Mouse (Mus musculus) ES-E14 (cell line): ENCODE measurements around the gene Mamdc4. TPM values are rescaled to one million over a fixed set of nuclear protein-coding genes. Genes with fewer than 3 reads are reported as not detected.

Experiments
- DNase-seq: peaks from one replicate; pipeline ENCODE4 v3.0.0-alpha.2; 2013; ENCODE audit warnings: low read depth, low spot score
- H3K27ac ChIP-seq: 2 replicates; pipeline ENCODE4 v1.5.1; 2012; ENCODE audit warnings: low read depth, mild to moderate bottlenecking, low read length, moderate library complexity, mixed read lengths; ENCODE audit not compliant: poor library complexity, insufficient read depth, severe bottlenecking
- H3K36me3 ChIP-seq: 2 replicates; pipeline ENCODE4 v1.6.1; 2012; ENCODE audit warnings: mild to moderate bottlenecking, low read length, moderate library complexity, mixed read lengths; ENCODE audit not compliant: control insufficient read depth, poor library complexity, insufficient read depth, severe bottlenecking
- H3K4me1 ChIP-seq, 2 experiments: fragments of 150-350 bp in 1 of 2; sonication (generic) in 1 of 2; 2 replicates each; pipeline ENCODE4 v1.6.1; 2012; ENCODE audit warnings: low read length in 2 of 2, mild to moderate bottlenecking in 1 of 2, mixed read lengths in 1 of 2; ENCODE audit not compliant: control insufficient read depth in 2 of 2, insufficient read depth in 2 of 2, poor library complexity in 1 of 2
- H3K4me3 ChIP-seq, 2 experiments: fragments of 150-350 bp in 1 of 2; sonication (generic) in 1 of 2; 2 replicates each; pipeline ENCODE4 v1.5.1; 2012; ENCODE audit warnings: low read length in 2 of 2, low read depth in 1 of 2, mild to moderate bottlenecking in 1 of 2, mixed read lengths in 1 of 2; ENCODE audit not compliant: insufficient read depth in 1 of 2, poor library complexity in 1 of 2, severe bottlenecking in 1 of 2
- H3K9ac ChIP-seq: 2 replicates; pipeline ENCODE4 v1.6.1; 2012; ENCODE audit warnings: low read depth, mild to moderate bottlenecking, low read length, mixed read lengths; ENCODE audit not compliant: poor library complexity, insufficient read depth, severe bottlenecking
- H3K9me3 ChIP-seq: fragments of 150-350 bp; sonication (generic); 2 replicates; pipeline ENCODE4 v1.6.1; 2012; ENCODE audit warnings: low read depth, mild to moderate bottlenecking, low read length; ENCODE audit not compliant: control insufficient read depth, insufficient read depth
- CHD2 ChIP-seq: IDR thresholded peaks from 2 replicates; pipeline ENCODE4 v1.6.1; 2014; ENCODE audit warnings: mild to moderate bottlenecking, low read depth, low read length, inconsistent platforms
- HCFC1 ChIP-seq: IDR thresholded peaks from 2 replicates; pipeline ENCODE4 v1.6.1; 2012; ENCODE audit warnings: low read length, inconsistent platforms, borderline replicate concordance; ENCODE audit not compliant: insufficient read depth
- MAFK ChIP-seq: IDR thresholded peaks from 2 replicates; pipeline ENCODE4 v1.6.1; 2014; ENCODE audit warnings: mild to moderate bottlenecking, low read depth, low read length, inconsistent platforms; ENCODE audit not compliant: insufficient read depth
- ZC3H11A ChIP-seq: IDR thresholded peaks from 2 replicates; pipeline ENCODE4 v1.6.1; 2012; ENCODE audit warnings: low read depth, mild to moderate bottlenecking, inconsistent platforms, low read length, borderline replicate concordance
- ZNF384 ChIP-seq: IDR thresholded peaks from 2 replicates; pipeline ENCODE4 v1.6.1; 2012; ENCODE audit warnings: low read depth, low read length, inconsistent platforms
- in situ Hi-C, 2 experiments: fragments of 600-800 bp; cut with MboI; formaldehyde crosslinking; loops; one replicate each; pipeline ENCODE4 v1.15.1; 2025; ENCODE audit warnings: low sequenced_read_pairs in 2 of 2, inconsistent platforms in 1 of 2; ENCODE audit not compliant: unreplicated experiment in 2 of 2
- total RNA-seq: library from RNA; depleted of rRNA; stranded (reverse); fragments of 300-350 nt; gene quantifications from 2 replicates; pipeline ENCODE4 v1.2.3, GENCODE M21; 2012

Mamdc4 gene
- total RNA-seq, 1 experiment: 4.1 TPM

- TF ChIP-seq ZC3H11A (no peak), CHD2 (no peak), MAFK (no peak)
- H3K36me3 ChIP-seq: peaks cover 41% of the 10 kb centered on the region; the same call in 1 of the 2 replicates
- no peak overlapping the region for H3K4me3 ChIP-seq
- peaks cover 0 to 3% of the 10 kb centered on the region in 2 experiments; a peak in 1 of 4 replicates for H3K4me1 ChIP-seq
- H3K9me3 ChIP-seq: no peaks in the 10 kb centered on the region
- H3K27ac ChIP-seq: no peak overlapping the region
- in situ Hi-C loops: no loop called here
- no peak for DNase-seq
- no peak overlapping the region for H3K9ac ChIP-seq
Measured at GRCm38 (mm10) chr2:25588227-25588907, 13.7 kb upstream of the Mamdc4 start.

DNA sequence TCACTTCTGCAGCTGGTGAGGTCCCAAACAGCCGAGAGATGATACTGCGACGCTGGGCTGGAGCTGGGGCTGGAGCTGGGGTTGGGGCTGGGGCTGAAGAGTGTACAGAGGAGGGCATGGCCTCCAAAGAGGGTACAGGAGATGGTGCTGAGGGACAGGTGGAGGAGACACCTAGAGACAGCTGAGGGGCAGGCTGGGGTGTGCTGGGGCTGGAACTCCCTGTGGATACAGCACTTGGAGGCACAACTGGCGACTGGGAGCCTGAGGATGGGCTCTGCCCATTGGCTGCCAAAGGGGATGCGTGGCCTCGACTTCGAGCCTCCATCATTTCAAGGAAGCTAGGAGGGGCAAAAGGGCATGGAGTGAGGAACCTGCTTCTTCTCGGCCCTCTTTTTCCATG lies 12.6 kb upstream of the Mamdc4 start:
- no peak for DNase-seq
- Histone ChIP-seq H3K4me1 (peaks cover 0 to 5% of the 10 kb centered on the region in 2 experiments; a peak in 1 of 4 replicates), H3K36me3 (peaks cover 36% of the 10 kb centered on the region; the same call in 1 of the 2 replicates), H3K27ac (no peak overlapping the region), H3K4me3 (no peak overlapping the region), H3K9me3 (no peaks in the 10 kb centered on the region), H3K9ac (no peak overlapping the region)
- in situ Hi-C loops: no loop called here
- TF ChIP-seq CHD2: no peak
- no peak for TF ChIP-seq ZNF384
- TF ChIP-seq ZC3H11A: no peak
- TF ChIP-seq HCFC1: no peak

DNA sequence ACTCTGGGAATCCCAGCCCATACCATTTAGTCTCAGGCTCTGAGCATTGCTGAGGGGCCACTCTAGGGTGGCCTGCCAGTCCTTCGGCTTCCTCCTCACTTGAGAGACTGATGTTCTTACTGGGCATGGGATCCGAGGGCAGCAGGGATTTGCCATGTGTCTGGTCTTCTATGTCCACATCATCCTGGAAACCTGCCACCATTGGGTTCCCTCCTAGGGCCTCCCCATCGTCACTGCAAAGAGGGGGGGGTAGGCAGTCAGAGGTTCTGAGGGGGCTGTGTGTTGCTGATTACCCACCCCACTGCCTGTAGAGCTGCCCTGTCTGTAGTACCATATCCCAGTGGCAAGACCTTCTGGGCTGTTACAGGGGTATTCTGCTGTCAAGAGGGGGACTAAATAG lies 11.0 kb upstream of the Mamdc4 start:
- H3K36me3 ChIP-seq: peaks cover 30% of the 10 kb centered on the region; the same call in 1 of the 2 replicates
- TF ChIP-seq ZNF384 (no peak), CHD2 (no peak), HCFC1 (no peak), MAFK (no peak), ZC3H11A (no peak)
- DNase-seq: no peak

DNA sequence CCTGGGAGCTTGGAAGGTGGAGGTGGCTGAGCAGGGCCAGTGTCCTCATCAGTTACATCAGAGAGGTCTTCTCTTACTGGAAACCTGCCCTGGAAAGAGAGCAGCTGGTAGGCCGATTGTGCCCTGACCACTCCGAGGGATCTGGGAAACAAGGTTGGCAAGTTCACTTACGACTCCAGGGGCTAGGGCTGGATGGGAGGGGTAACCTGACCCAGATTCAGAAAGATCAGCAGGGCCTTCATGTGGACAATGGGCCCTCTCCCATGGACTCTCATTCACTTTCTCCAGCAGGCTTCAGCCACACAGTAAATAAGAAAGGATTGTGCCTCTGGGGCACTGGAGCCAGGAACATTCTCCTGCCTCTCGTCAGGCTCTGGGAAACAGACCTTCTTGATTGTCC lies 10.2 kb upstream of the Mamdc4 start:
- Histone ChIP-seq H3K4me3 (no peak overlapping the region), H3K4me1 (peaks cover 0 to 11% of the 10 kb centered on the region in 2 experiments; a peak in 1 of 4 replicates), H3K27ac (no peak overlapping the region), H3K36me3 (peaks cover 30% of the 10 kb centered on the region; the same call in 1 of the 2 replicates), H3K9ac (no peak overlapping the region), H3K9me3 (no peaks in the 10 kb centered on the region)
- TF ChIP-seq CHD2 (no peak), HCFC1 (no peak), MAFK (no peak)
- DNase-seq: no peak
- in situ Hi-C loops: no loop called here

More for the DNA sequence above, 11.0 kb upstream of the Mamdc4 start:
- in situ Hi-C loops: no loop called here
- Histone ChIP-seq H3K4me1 (peaks cover 0 to 11% of the 10 kb centered on the region in 2 experiments; a peak in 1 of 4 replicates), H3K27ac (no peak overlapping the region), H3K9ac (no peak overlapping the region), H3K4me3 (no peak overlapping the region), H3K9me3 (no peaks in the 10 kb centered on the region)
